ENCODE assay signal across 19 mouse cellular contexts in genomic region chr10:68158555-68158954, GRCm38 (mm10).
A peak's percentile ranks its signal among the peaks of the same experiment; 100 is the strongest.
DNase-seq lines count a peak whose midpoint lies in the region; ATAC-seq and TF ChIP-seq lines count a peak whose summit lies in the region.
"Had no signal": no experiment of that assay in that cellular context is flagged by ENCODE, and none has a peak within 500 bp of the region (broad histone marks: within the 10 kb centered on the region; RNA-seq: fewer than 3 reads in every experiment).

No protein-coding gene starts in this region.

- no peaks in the 10 kb centered on the region for H3K36me3 ChIP-seq in heart, embryonic 15.5 days
- no peaks in the 10 kb centered on the region for H3K36me3 ChIP-seq in intestine, embryonic 15.5 days
- H3K36me3 ChIP-seq in liver, embryonic 15.5 days (replicated peaks) = peaks cover 7% of the 10 kb centered on the region; the same call in 1 of the 2 replicates
- H3K36me3 ChIP-seq in stomach, postnatal 0 days (ENCODE audit: control insufficient read depth, insufficient read depth, low read length) = no peaks in the 10 kb centered on the region
- H3K36me3 ChIP-seq: forebrain, embryonic 10.5 days; hindbrain, embryonic 12.5 days; midbrain, embryonic 10.5 days had no signal

- H3K27me3 ChIP-seq in heart, embryonic 15.5 days = no peaks in the 10 kb centered on the region
- no peaks in the 10 kb centered on the region for H3K27me3 ChIP-seq in intestine, embryonic 15.5 days (replicated peaks)
- no peaks in the 10 kb centered on the region for H3K27me3 ChIP-seq in liver, embryonic 15.5 days
- no peaks in the 10 kb centered on the region for H3K27me3 ChIP-seq in stomach, postnatal 0 days (ENCODE audit: control insufficient read depth, insufficient read depth, low read length)
- H3K27me3 ChIP-seq: hindbrain, embryonic 12.5 days had no signal

- H3K4me2 ChIP-seq in heart, embryonic 15.5 days = no peak overlapping the region
- no peak overlapping the region for H3K4me2 ChIP-seq in intestine, embryonic 15.5 days (replicated peaks)
- peak overlapping the region; percentile 62 for H3K4me2 ChIP-seq in liver, embryonic 15.5 days
- 0 out of 2 replicates have a peak overlapping the region, but pooled peaks have one; percentile 4 for H3K4me2 ChIP-seq in stomach, postnatal 0 days (replicated peaks; ENCODE audit: low read depth)
- H3K4me2 ChIP-seq: hindbrain, embryonic 12.5 days had no signal

- no peak overlapping the region for H3K4me3 ChIP-seq in heart, embryonic 15.5 days
- H3K4me3 ChIP-seq in intestine, embryonic 15.5 days (replicated peaks) = no peak overlapping the region
- peak overlapping the region; percentile 53 for H3K4me3 ChIP-seq in liver, embryonic 15.5 days (replicated peaks)
- H3K4me3 ChIP-seq in stomach, postnatal 0 days (ENCODE audit: low read depth, low read length) = no peak overlapping the region
- H3K4me3 ChIP-seq: forebrain, embryonic 10.5 days; hindbrain, embryonic 12.5 days; midbrain, embryonic 10.5 days had no signal

- no peaks in the 10 kb centered on the region for H3K9me3 ChIP-seq in heart, embryonic 15.5 days (replicated peaks)
- no peaks in the 10 kb centered on the region for H3K9me3 ChIP-seq in intestine, embryonic 15.5 days
- H3K9me3 ChIP-seq in liver, embryonic 15.5 days (replicated peaks) = no peaks in the 10 kb centered on the region
- H3K9me3 ChIP-seq in stomach, postnatal 0 days (ENCODE audit: control insufficient read depth, low read length) = no peaks in the 10 kb centered on the region
- H3K9me3 ChIP-seq: forebrain, embryonic 10.5 days; hindbrain, embryonic 12.5 days; midbrain, embryonic 10.5 days had no signal

- no peak for DNase-seq in heart, postnatal 10 days
- no peak for DNase-seq in stomach, postnatal 0 days (ENCODE audit: low spot score)
- no peak for DNase-seq in thymus, postnatal 36 days
- DNase-seq: adrenal gland, postnatal 36 days; B cell, adult 2 months; cerebellum, adult 8-10 months; forebrain, postnatal 0 days; lung, adult 2 months; lung, postnatal 4 days; retina, postnatal 1 day; right cerebral cortex, postnatal 4 days; thymus, postnatal 4 days had no signal

- H3K9ac ChIP-seq in heart, embryonic 15.5 days = no peak overlapping the region
- no peak overlapping the region for H3K9ac ChIP-seq in intestine, embryonic 15.5 days
- H3K9ac ChIP-seq in liver, embryonic 15.5 days = no peak overlapping the region
- no peak overlapping the region for H3K9ac ChIP-seq in stomach, postnatal 0 days (ENCODE audit: low read length)
- H3K9ac ChIP-seq: forebrain, postnatal 0 days; hindbrain, embryonic 12.5 days had no signal

- 40% methylated on average over 5 of the region's 5 CpGs for WGBS in heart, embryonic 15.5 days
- WGBS in intestine, embryonic 15.5 days = 55% methylated on average over 5 of the region's 5 CpGs
- 20% methylated on average over 5 of the region's 5 CpGs for WGBS in liver, embryonic 15.5 days (ENCODE audit: insufficient replicate concordance)
- 58% methylated on average over 5 of the region's 5 CpGs for WGBS in stomach, postnatal 0 days

- peaks cover 20% of the 10 kb centered on the region for H3K4me1 ChIP-seq in heart, embryonic 15.5 days (replicated peaks)
- H3K4me1 ChIP-seq in intestine, embryonic 15.5 days (replicated peaks) = peaks cover 14% of the 10 kb centered on the region; the same call in 1 of the 2 replicates
- H3K4me1 ChIP-seq in liver, embryonic 15.5 days (replicated peaks) = peaks cover 66% of the 10 kb centered on the region
- H3K4me1 ChIP-seq in stomach, postnatal 0 days (replicated peaks; ENCODE audit: control insufficient read depth, insufficient read depth) = peaks cover 4% of the 10 kb centered on the region; the same call in 1 of the 2 replicates

- TF ChIP-seq EP300 in stomach, postnatal 0 days (optimal IDR thresholded peaks at IDR 0.05) = no peak

- intact Hi-C loops in heart, postnatal 10 days (cut with DNase I) = no loop called here

- ATAC-seq in heart, embryonic 15.5 days (replicated peaks; ENCODE audit: insufficient number of reproducible peaks, insufficient read depth, low FRiP score, low read depth) = no peak
- ATAC-seq in intestine, embryonic 15.5 days = peak; percentile 77
- ATAC-seq in liver, embryonic 15.5 days (ENCODE audit: insufficient read depth) = no peak
- ATAC-seq in stomach, postnatal 0 days (ENCODE audit: low FRiP score, low TSS enrichment) = no peak; the same call in 1 of the 2 replicates
- no peak for ATAC-seq in cerebellum, adult (ENCODE audit: insufficient number of reproducible peaks, low FRiP score, low TSS enrichment)
- ATAC-seq: forebrain, postnatal 0 days had no signal

- peak overlapping the region; percentile 46; the same call in 1 of the 2 replicates for H3K27ac ChIP-seq in heart, embryonic 15.5 days
- peak overlapping the region; percentile 51 for H3K27ac ChIP-seq in intestine, embryonic 15.5 days
- H3K27ac ChIP-seq in liver, embryonic 15.5 days (replicated peaks) = no peak overlapping the region
- no peak overlapping the region for H3K27ac ChIP-seq in stomach, postnatal 0 days (replicated peaks)
- H3K27ac ChIP-seq: forebrain, embryonic 10.5 days; hindbrain, embryonic 12.5 days; midbrain, embryonic 10.5 days had no signal

- no peak for TF ChIP-seq CTCF in stomach, postnatal 0 days (IDR thresholded peaks at IDR 0.05; ENCODE audit: low read depth)

Comparison
In these comparisons a context has a peak if more than half of its experiments do, and no peak if none do; other contexts are left out.
1. H3K27ac ChIP-seq: peak in heart, embryonic 15.5 days (single experiment) and intestine, embryonic 15.5 days (single experiment); none in liver, embryonic 15.5 days (single experiment) and stomach, postnatal 0 days (single experiment).
2. H3K4me2 ChIP-seq: peak in liver, embryonic 15.5 days (single experiment) and stomach, postnatal 0 days (single experiment); none in heart, embryonic 15.5 days (single experiment) and intestine, embryonic 15.5 days (single experiment).